Mouse (Mus musculus) right cerebral cortex, adult 2 months (tissue): ENCODE measurements around the gene Tdrd6.

ENCODE experiments used
- DNase-seq, 2 experiments: peaks; one replicate each; pipeline ENCODE4 v3.0.0; 2021 to 2022; ENCODE audit warnings: low spot score in 2 of 2

Tdrd6 gene

GRCm38 (mm10) chr17:43612221-43612620, 17.9 kb downstream of the Tdrd6 start:
- DNase-seq, result no peak

GRCm38 (mm10) chr17:43611586-43611985, 18.5 kb downstream of the Tdrd6 start:
- DNase-seq, result peak; percentile 77 to 81

- peak; percentile 71 to 72 for DNase-seq
Observed at GRCm38 (mm10) chr17:43606704-43607103, 23.4 kb downstream of the Tdrd6 start.

- peak in 1 of 2 experiments; percentile 9 for DNase-seq
Observed at GRCm38 (mm10) chr17:43598706-43599105, 31.4 kb downstream of the Tdrd6 start.

GRCm38 (mm10) chr17:43597742-43598141, 32.4 kb downstream of the Tdrd6 start:
- no peak for DNase-seq

- peak; percentile 37 to 47 for DNase-seq
Observed at GRCm38 (mm10) chr17:43592296-43593291, 37.5 kb downstream of the Tdrd6 start.

GRCm38 (mm10) chr17:43590531-43590930, 39.6 kb downstream of the Tdrd6 start:
- no peak for DNase-seq

- DNase-seq, result no peak
Observed at GRCm38 (mm10) chr17:43589750-43590149, 40.3 kb downstream of the Tdrd6 start.

GRCm38 (mm10) chr17:43587278-43587677, 42.8 kb downstream of the Tdrd6 start:
- DNase-seq, result no peak

GRCm38 (mm10) chr17:43584771-43585170, 45.3 kb downstream of the Tdrd6 start:
- no peak for DNase-seq

- DNase-seq, result peak; percentile 12
Observed at GRCm38 (mm10) chr17:43581012-43581467, 49.1 kb downstream of the Tdrd6 start.

- no peak for DNase-seq
Observed at GRCm38 (mm10) chr17:43580456-43580855, 49.6 kb downstream of the Tdrd6 start.

GRCm38 (mm10) chr17:43573624-43574073, 56.5 kb downstream of the Tdrd6 start:
- DNase-seq, result no peak

- DNase-seq, result no peak
Observed at GRCm38 (mm10) chr17:43569287-43569686, 60.8 kb downstream of the Tdrd6 start.

- DNase-seq, result peak; percentile 51 to 70
Observed at GRCm38 (mm10) chr17:43567992-43568888, 61.9 kb downstream of the Tdrd6 start, which contains the start of gene Pla2g7. TSS of gene Pla2g7 (plus strand) at chr17:43568098.

GRCm38 (mm10) chr17:43567593-43567991, 62.5 kb downstream of the Tdrd6 start:
- DNase-seq, result peak; percentile 55 to 60
